Mouse (Mus musculus) heart, adult 2 months (tissue): ENCODE results near the gene Gm3409.
"Not testable (repeated sequence)": the region's sequence is repeated elsewhere in the genome, so short reads cannot be mapped to it uniquely, and the experiment has no call there.

ENCODE experiments used
- CTCF ChIP-seq: fragments of 200-600 bp; IDR thresholded peaks from 2 replicates; pipeline ENCODE4 v1.8.1; 2022; ENCODE audit warnings: antibody characterized with exemption, mild to moderate bottlenecking, moderate library complexity
- EP300 ChIP-seq: fragments of 200-500 bp; IDR thresholded peaks from 2 replicates; pipeline ENCODE4 v1.6.1; 2011; ENCODE audit warnings: low read depth, low read length, control low read depth; ENCODE audit not compliant: insufficient read depth
- POLR2A ChIP-seq: fragments of 200-500 bp; IDR thresholded peaks from 2 replicates; pipeline ENCODE4 v1.6.1; 2011; ENCODE audit warnings: mild to moderate bottlenecking, low read depth, low read length, control low read depth; ENCODE audit not compliant: insufficient read depth

- TF ChIP-seq CTCF, POLR2A, EP300: not testable (repeated sequence)
Measured at GRCm38 (mm10) chr5:146525501-146525900, 11.9 kb upstream of the Gm3409 start, which contains the start of gene Gm3404.
